Mouse (Mus musculus) embryo, embryonic 11.5 days (tissue): ENCODE data around the gene S1pr5.
"Not testable (repeated sequence)": the region's sequence is repeated elsewhere in the genome, so short reads cannot be mapped to it uniquely, and the experiment has no call there.

Experiments
- DNase-seq: peaks from one replicate; pipeline ENCODE4 v3.0.0-alpha.2; 2012; ENCODE audit warnings: low read depth, low spot score

Gene S1pr5

GRCm38 (mm10) chr9:21248326-21248725 lies at the start of gene S1pr5:
Gene S1pr5 (minus strand): TSS chr9:21248443.
- DNase-seq, result no peak

DNA sequence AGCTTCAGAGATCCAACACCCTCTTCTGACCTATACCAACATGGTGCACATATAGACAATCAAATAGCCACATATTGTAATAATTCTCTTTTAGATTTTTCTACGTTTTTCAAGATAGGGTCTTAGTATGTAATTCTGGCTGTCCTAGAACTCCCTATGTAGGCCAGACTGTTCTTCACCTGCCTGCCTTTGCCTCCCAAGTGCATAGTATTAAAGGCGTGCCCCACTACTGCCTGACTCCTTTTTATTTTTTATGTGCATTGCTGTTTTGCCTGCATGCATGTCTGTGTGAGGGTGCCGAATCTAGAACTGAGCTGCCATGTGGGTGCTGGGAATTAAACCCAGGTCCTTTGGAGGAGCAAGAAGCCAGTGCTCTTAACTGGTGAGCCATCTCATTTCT lies 44.0 kb upstream of the S1pr5 start:
- DNase-seq, result no peak

DNA sequence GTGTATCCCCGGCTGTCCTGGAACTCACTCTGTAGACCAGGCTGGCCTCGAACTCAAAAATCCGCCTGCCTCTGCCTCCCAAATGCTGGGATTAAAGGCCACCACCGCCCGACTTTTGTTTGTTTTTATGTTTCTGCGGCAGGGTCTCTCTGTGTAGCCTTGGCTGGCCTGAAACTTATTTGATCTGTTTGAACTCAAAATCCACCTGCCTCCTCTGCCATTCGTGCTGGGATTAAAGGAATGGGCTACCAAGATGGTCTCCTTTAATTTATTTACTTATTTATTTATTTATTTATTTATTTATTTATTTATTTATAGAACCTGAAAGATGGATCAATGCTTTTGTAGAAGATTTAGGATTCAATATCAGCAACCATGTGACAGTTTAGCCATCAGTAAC lies 43.6 kb upstream of the S1pr5 start:
- DNase-seq, result not testable (repeated sequence)

- peak; percentile 100 for DNase-seq
Measured at GRCm38 (mm10) chr9:21291022-21291787, 43.0 kb upstream of the S1pr5 start, which contains the start of gene Cdkn2d. Gene Cdkn2d (minus strand): TSS chr9:21291407.

GRCm38 (mm10) chr9:21290589-21290988 lies 42.3 kb upstream of the S1pr5 start:
- no peak for DNase-seq

DNA sequence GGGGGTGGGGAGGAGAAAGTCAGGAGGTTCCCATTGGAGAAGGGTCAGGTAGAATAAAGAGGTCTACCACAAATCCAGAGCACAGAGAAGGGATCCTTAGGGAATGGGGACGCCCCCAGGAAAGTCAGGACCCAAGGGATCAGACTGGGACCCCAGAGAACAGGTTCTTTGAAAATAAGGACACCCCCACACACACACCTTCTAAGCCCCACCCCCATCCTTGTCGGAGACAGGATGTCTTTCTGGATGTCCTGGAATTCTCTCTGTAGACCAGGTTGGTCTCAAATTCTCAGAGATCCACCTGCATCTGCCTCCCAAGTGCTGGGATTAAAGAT lies 41.1 kb upstream of the S1pr5 start:
- no peak for DNase-seq

DNA sequence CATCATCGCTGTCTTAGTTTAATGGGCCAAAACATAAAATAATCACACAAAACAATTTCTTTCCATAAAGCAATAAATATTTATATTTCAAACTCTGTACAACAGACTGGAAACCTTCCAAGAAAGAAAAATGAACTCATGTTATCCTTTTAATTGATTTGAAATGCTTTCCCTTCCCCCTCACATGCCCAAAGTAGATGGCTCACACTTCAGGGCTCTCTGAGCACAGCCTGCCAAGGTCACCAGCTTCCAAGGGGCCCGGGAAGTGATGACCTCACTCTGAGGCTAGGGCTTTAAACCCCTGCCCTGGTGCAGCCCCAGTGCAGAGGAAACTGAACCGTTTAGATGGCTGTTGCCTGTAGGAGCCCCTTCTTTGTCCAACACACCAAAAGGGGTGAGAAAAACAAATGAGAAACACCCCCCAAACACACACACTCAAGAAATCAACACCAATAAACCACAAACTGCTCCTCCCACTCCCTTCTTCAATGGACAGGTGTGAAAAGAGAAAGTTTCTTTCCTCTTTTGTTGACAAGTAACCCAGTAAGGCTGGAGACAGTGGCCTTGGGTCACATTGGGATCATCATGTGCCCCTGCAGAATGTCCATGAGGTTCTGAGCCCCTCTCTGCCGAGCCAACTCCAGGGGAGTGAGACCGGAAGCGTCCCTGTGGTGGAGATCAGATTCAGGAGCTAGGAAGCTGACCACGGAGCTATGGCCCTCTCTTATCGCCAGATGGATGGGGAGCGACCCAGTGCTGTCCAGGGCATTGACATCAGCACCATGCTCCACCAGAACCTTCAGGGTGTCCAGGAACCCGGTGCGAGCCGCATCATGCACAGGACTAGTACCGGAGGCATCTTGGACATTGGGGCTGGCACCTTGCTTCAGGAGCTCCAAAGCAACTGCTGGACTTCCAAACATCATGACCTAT lies 40.4 kb upstream of the S1pr5 start:
- no peak for DNase-seq

DNA sequence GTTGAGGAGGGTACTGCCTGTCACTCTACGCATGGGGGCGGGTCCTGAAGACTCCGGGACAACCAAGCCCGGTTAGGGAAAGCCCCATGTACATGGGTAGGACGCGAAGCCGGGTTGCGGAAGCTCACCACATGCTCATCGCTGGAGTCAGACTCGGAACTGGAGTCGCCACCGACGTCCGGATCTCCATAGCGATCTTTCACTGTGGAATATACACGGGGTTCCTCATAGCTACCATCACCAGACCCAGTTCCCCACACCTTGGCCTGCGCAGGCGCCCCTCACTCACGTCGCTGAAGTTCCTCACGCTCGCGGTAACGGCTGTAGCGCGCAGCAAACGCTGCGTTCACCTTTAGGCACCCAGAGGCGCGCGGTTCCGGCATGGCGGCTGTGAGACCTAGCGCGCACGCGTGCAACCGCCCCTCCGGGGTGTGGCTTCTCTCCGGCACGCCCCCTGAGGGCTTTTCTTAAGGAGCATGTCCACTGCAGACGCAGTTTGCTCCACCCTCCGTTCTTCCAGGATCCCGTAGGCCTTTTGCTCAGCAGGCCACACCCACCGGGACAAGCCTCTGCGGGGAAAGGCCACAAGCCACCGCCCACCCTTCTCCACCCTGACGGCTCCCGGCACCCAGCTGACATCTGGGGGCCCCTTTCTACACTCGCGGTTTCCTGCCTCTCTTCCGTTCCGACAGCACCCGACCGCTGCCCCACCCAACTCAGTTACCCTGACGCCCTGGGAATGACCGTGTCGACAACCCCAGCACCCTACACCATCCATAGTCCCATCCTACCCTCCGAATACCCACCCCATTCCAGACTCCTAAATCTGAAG lies 39.5 kb upstream of the S1pr5 start, which contains the start of gene Kri1:
Kri1 (minus strand) TSS at position 399 of the 832 bp plus-strand sequence.
- peak; percentile 95 for DNase-seq

DNA sequence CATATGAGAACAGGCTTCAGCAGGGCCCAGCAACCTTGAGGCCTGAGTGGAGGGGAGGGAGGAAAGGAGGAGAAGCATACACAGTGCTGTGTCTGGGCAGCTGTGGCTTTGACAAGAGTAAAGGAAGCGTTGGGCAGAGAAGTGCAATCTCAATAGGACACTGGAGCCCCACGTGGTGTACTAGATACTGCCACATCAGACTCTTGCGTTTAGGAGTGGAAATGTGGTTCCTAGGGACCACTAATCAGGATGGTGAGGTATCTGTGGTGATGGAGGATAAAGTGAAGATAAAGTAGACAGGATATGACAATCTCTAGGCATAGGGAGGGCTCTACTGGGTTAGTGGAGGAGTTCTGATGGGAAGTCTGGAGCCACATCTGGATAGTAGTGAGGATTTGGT lies 38.5 kb upstream of the S1pr5 start:
- no peak for DNase-seq

GRCm38 (mm10) chr9:21283994-21284393 lies 35.8 kb upstream of the S1pr5 start:
- no peak for DNase-seq

DNA sequence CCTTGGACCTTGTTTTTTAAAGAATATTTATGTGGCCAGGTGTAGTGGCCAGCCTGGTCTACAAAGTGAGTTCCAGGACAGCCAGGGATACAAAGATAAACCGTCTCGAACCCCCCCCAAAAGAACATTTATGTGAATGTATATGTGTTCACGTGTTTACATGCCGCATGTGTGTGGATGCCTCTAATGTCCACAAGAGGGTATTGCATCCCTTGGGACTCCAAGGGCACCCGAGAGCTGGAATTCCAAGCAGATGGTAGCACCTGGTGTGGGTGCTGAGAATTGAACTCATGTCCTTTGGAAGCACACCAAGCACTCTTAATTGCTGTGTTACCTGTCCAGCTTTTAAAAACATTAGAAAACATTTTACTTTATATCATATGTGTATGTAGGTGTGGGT lies 35.3 kb upstream of the S1pr5 start:
- no peak for DNase-seq

DNA sequence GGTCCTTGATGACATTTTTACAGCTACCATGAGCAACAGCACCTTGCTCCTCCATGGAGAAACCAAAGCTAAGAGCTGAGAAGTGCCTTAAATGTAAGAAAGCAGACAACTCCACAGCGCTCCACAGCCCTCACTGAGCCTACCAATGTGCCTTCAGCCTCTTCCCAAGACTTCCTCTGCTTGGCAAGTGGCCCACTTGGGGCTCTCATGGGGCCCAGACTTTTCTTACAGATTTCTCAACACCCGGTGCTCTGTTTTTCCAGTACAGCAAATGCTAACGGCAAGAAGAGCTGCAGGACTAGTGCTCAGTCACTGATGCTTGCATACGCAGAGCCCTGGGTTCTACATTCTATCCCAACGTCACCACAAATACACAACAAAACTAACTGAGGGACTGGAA lies 29.5 kb upstream of the S1pr5 start:
- no peak for DNase-seq

DNA sequence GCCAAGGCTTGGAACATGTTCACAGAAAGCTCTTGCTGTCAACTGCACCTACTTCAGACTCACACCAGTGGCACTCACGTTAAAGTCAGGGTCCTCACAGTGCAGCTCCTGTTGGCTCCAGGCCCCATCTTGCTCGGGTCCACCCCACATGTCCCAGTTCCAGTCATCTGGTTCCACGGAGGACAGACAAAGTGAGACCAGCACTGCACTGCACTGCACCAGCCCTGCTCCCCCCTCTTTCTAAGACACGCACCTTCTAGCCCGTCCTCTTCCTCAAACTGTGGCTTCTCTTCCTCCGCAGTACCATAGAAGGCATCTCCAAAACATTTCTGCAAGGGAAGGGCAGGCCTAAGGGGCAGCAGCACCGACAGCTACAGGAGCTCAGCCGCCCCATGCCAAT lies 28.1 kb upstream of the S1pr5 start:
- no peak for DNase-seq

DNA sequence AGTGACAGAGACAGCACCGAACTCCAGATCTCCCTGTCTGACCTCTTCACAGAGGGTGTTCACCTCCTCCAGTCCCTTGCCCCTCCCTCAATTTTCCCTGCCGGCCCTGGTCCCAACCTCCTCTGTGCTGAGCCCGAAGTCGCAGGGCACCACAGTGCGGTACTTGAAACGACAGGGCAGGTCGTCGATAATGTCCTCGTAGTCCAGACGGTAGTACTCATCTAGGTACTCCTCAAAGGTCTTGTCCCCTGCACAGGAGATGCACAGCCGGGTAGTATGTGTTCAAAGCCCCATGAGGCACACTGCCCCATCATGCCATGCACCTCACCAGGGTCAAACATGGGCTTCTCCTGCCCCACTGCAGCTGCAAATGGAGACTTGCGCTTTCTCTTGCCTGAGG lies 27.5 kb upstream of the S1pr5 start:
- no peak for DNase-seq

GRCm38 (mm10) chr9:21275013-21275710 lies 26.9 kb upstream of the S1pr5 start:
- no peak for DNase-seq

DNA sequence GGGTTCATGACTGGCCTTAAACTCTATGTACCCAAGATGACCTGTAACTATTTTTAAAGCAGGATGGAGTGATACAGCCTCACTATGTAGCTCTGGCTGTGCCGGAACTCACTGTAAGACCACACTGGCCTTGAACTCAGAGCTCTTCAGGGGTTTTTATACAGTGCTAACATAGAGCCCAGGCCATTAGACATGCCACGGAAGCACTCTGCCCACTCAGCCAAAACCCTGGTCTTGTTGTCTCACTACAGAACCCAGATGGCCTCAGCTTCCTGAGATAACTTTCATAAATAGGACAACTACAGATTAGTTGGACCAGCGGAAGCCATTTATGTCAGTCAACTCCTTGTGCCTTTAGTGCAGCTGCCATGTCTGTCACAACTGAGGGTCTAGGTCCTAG lies 26.1 kb upstream of the S1pr5 start:
- no peak for DNase-seq

GRCm38 (mm10) chr9:21273520-21274228 lies 25.4 kb upstream of the S1pr5 start:
- DNase-seq, result no peak

DNA sequence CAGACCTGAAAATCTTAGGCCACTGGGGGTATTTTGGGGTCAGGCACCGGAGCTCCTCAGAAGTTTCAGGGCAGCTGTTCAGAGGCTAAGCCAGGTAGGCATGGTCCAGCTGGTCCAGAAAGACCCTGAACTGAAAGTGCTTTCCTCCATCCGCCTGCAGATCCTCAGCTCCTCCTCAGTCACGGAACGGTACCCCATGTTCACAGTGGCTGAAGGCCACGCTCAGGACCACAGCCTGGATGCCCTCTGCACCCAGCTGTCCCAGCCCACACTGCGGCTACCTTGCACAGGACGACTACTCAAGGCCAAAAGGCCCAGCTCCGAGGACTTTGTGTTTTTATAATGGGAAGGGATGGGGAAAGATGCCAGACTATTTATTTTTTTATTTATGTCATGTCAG lies 24.9 kb upstream of the S1pr5 start:
- DNase-seq, result no peak

- no peak for DNase-seq
Measured at GRCm38 (mm10) chr9:21272391-21272790, 24.1 kb upstream of the S1pr5 start.

GRCm38 (mm10) chr9:21269590-21269989 lies 21.3 kb upstream of the S1pr5 start:
- not testable (repeated sequence) for DNase-seq

GRCm38 (mm10) chr9:21268305-21268704 lies 20.1 kb upstream of the S1pr5 start:
- no peak for DNase-seq
